Comparison of ENCODE assay signal across 34 mouse cellular contexts in genomic region chr5:135359772-135360171, GRCm38 (mm10). TPM values are rescaled to one million over a fixed set of nuclear protein-coding genes. Genes with fewer than 3 reads are reported as not detected.
DNase-seq lines count a peak whose midpoint lies in the region; ATAC-seq and TF ChIP-seq lines count a peak whose summit lies in the region.
"Had no signal": no experiment of that assay in that cellular context is flagged by ENCODE, and none has a peak within 500 bp of the region (broad histone marks: within the 10 kb centered on the region; RNA-seq: fewer than 3 reads in every experiment).

No protein-coding gene starts in this region.

- no peak overlapping the region for H3K4me3 ChIP-seq in liver, adult 2 months (ENCODE audit: insufficient read depth, low read depth, low read length)
- H3K4me3 ChIP-seq: embryonic facial prominence, embryonic 10.5 days; forebrain, embryonic 10.5 days; hindbrain, embryonic 10.5 days; intestine, embryonic 15.5 days; kidney, embryonic 15.5 days; left cerebral cortex, adult 2 months; liver, embryonic 15.5 days; midbrain, embryonic 15.5 days had no signal

- H3K27me3 ChIP-seq in liver, adult 2 months (ENCODE audit: control insufficient read depth, insufficient read depth, low read length): no peaks in the 10 kb centered on the region
- H3K27me3 ChIP-seq: intestine, embryonic 15.5 days; midbrain, embryonic 15.5 days had no signal

- no peak overlapping the region for H3K9ac ChIP-seq in liver, adult 2 months (ENCODE audit: low read depth, low read length)
- H3K9ac ChIP-seq: intestine, embryonic 15.5 days; kidney, embryonic 15.5 days; liver, embryonic 15.5 days; midbrain, embryonic 15.5 days had no signal

- peaks cover 5% of the 10 kb centered on the region for H3K4me1 ChIP-seq in liver, adult 2 months (ENCODE audit: control insufficient read depth, insufficient read depth, low read length)
- H3K4me1 ChIP-seq: forebrain, embryonic 10.5 days; intestine, embryonic 15.5 days; kidney, embryonic 15.5 days; liver, embryonic 15.5 days; midbrain, embryonic 15.5 days had no signal

- intact Hi-C loops in heart, postnatal 36 days (cut with DNase I): no loop called here

- no peaks in the 10 kb centered on the region for H3K36me3 ChIP-seq in liver, adult 2 months (ENCODE audit: control insufficient read depth, insufficient read depth, low read length)
- H3K36me3 ChIP-seq: embryonic facial prominence, embryonic 10.5 days; forebrain, embryonic 10.5 days; hindbrain, embryonic 10.5 days; intestine, embryonic 15.5 days; kidney, embryonic 15.5 days; liver, embryonic 15.5 days; midbrain, embryonic 15.5 days had no signal

- no peak for ATAC-seq in monocyte, adult 5-6 weeks (replicated peaks; ENCODE audit: insufficient number of reproducible peaks, low FRiP score, low TSS enrichment, poor library complexity, severe bottlenecking)
- ATAC-seq: CD4-positive, CD25-positive, alpha-beta regulatory T cell, adult 4 months; forebrain, embryonic 16.5 days; hindbrain, embryonic 16.5 days; intestine, embryonic 15.5 days; midbrain, embryonic 15.5 days had no signal

- no peak overlapping the region for H3K27ac ChIP-seq in liver, adult 2 months (replicated peaks; ENCODE audit: insufficient read depth, low read depth, low read length)
- H3K27ac ChIP-seq: embryonic facial prominence, embryonic 10.5 days; forebrain, embryonic 10.5 days; hindbrain, embryonic 10.5 days; intestine, embryonic 15.5 days; kidney, embryonic 15.5 days; left cerebral cortex, adult 2 months; liver, embryonic 15.5 days; midbrain, embryonic 15.5 days had no signal

- TF ChIP-seq CTCF in liver, adult 2 months (IDR thresholded peaks at IDR 0.05; ENCODE audit: low read depth, low read length): no peak

- no peak for TF ChIP-seq POLR2A in liver, adult 2 months (IDR thresholded peaks at IDR 0.05; ENCODE audit: extremely low read depth, insufficient read depth, low read length)

- peak; percentile 61 for DNase-seq in adrenal gland, postnatal 10 days
- DNase-seq in adrenal gland, postnatal 4 days (ENCODE audit: low spot score in 2 of 2): no peak
- peak; percentile 98 for DNase-seq in liver, adult 2 months (ENCODE audit: extremely low read depth, low read depth, low spot score)
- DNase-seq in liver: no peak
- DNase-seq in heart, adult 8-10 months (ENCODE audit: low spot score): peak; percentile 73
- peak; percentile 27 to 42 for DNase-seq in heart, postnatal 36 days
- no peak for DNase-seq in cerebellum, postnatal 14 days
- DNase-seq: cerebellum, adult 11 months; cerebellum, adult 9-11 months; gastrocnemius, postnatal 10 days; kidney, postnatal 4 days; layer of hippocampus, adult 9-11 months; lung, postnatal 4 days had no signal

- 46% methylated on average over 2 of the region's 2 CpGs for WGBS in liver, adult 2 months

- H3K79me2 ChIP-seq in liver, adult 2 months (ENCODE audit: control insufficient read depth, insufficient read depth, low read length): no peaks in the 10 kb centered on the region

RNA-seq across cellular contexts. Expression of gene Trim50, which starts 6.7 kb away (rescaled TPM):
- not detected for total RNA-seq in adrenal gland, postnatal 10 days (2021)
- under 1 TPM in 1 of 2 experiments, not detected in 1; 0.20 TPM for total RNA-seq in adrenal gland, postnatal 4 days (2021)
- total RNA-seq in liver, adult 2 months (2014; rRNA removed): not detected in 2 replicates
- polyA plus RNA-seq in liver, adult 2 months (2012; rRNA removed): not detected in 2 replicates
- under 1 TPM in 1 of 4 experiments, not detected in 3; 0.28 TPM for total RNA-seq in heart, adult 8-10 months (2022)
- not detected for total RNA-seq in heart, postnatal 36 days (2021)
- total RNA-seq in monocyte, adult 5-6 weeks (2017): not detected in 3 replicates
- total RNA-seq: gastrocnemius, postnatal 10 days; granulocyte monocyte progenitor cell, adult 5-6 weeks; left cerebral cortex, adult 2 months; left cerebral cortex, postnatal 36 days; megakaryocyte-erythroid progenitor cell, adult 5-6 weeks had no signal
- polyA plus RNA-seq: CD4-positive, CD25-positive, alpha-beta regulatory T cell, adult 4 months; cortical plate, adult 2 months; embryonic facial prominence, embryonic 10.5 days; forebrain, embryonic 10.5 days; forebrain, embryonic 16.5 days; hindbrain, embryonic 16.5 days; kidney, embryonic 15.5 days; limb, embryonic 14.5 days; liver, embryonic 15.5 days; lung, embryonic 16.5 days; midbrain, embryonic 15.5 days; neural tube, embryonic 14.5 days; small intestine, adult 2 months; urinary bladder, adult 2 months had no signal

RNA-seq across cellular contexts. Expression of gene Fkbp6, which starts 9.9 kb away (rescaled TPM):
- under 1 TPM in 1 of 2 experiments, not detected in 1; 0.27 TPM for total RNA-seq in adrenal gland, postnatal 10 days (2021)
- under 1 TPM; 0.23 to 0.48 TPM for total RNA-seq in adrenal gland, postnatal 4 days (2021)
- not detected in 2 replicates for total RNA-seq in liver, adult 2 months (2014; rRNA removed)
- not detected in 2 replicates for polyA plus RNA-seq in liver, adult 2 months (2012; rRNA removed)
- under 1 TPM in 3 of 4 experiments, not detected in 1; 0.24 to 0.94 (median 0.90) TPM for total RNA-seq in heart, adult 8-10 months (2022)
- total RNA-seq in heart, postnatal 36 days (2021): under 1 TPM in 1 of 2 experiments, not detected in 1; 0.61 TPM
- total RNA-seq in monocyte, adult 5-6 weeks (2017): not detected in 3 replicates
- total RNA-seq: gastrocnemius, postnatal 10 days; left cerebral cortex, postnatal 36 days had no signal
- polyA plus RNA-seq: CD4-positive, CD25-positive, alpha-beta regulatory T cell, adult 4 months; embryonic facial prominence, embryonic 10.5 days; forebrain, embryonic 16.5 days; kidney, embryonic 15.5 days; lung, embryonic 16.5 days; midbrain, embryonic 15.5 days; neural tube, embryonic 14.5 days; small intestine, adult 2 months; urinary bladder, adult 2 months had no signal

RNA-seq across cellular contexts. Expression of gene Nsun5, which starts 10.0 kb away (rescaled TPM):
- 10 to 100 TPM; 17.9 to 22.6 TPM for total RNA-seq in adrenal gland, postnatal 10 days (2021)
- total RNA-seq in adrenal gland, postnatal 4 days (2021): 10 to 100 TPM; 23.9 to 24.9 TPM
- 7.7 and 10.7 TPM in 2 replicates for total RNA-seq in liver, adult 2 months (2014; rRNA removed)
- 16.4 and 23.7 TPM in 2 replicates for polyA plus RNA-seq in liver, adult 2 months (2012; rRNA removed)
- 10 to 100 TPM; 11.4 to 15.1 (median 13.3) TPM for total RNA-seq in heart, adult 8-10 months (2022)
- 10 to 100 TPM; 13.0 to 17.8 TPM for total RNA-seq in heart, postnatal 36 days (2021)
- 6.6 to 14.9 TPM (median 14.8 TPM) in 3 replicates for total RNA-seq in monocyte, adult 5-6 weeks (2017)

RNA-seq across cellular contexts. Expression of gene Pom121, which starts 34.6 kb away (rescaled TPM):
- 10 to 100 TPM; 25.9 to 26.7 TPM for total RNA-seq in adrenal gland, postnatal 10 days (2021)
- total RNA-seq in adrenal gland, postnatal 4 days (2021): 10 to 100 TPM; 35.9 to 40.7 TPM
- 0.92 and 2.0 TPM in 2 replicates for total RNA-seq in liver, adult 2 months (2014; rRNA removed)
- 5.7 and 6.0 TPM in 2 replicates for polyA plus RNA-seq in liver, adult 2 months (2012; rRNA removed)
- 10 to 100 TPM in 3 of 4 experiments, 1 to 10 TPM in 1; 9.4 to 11.7 (median 10.8) TPM for total RNA-seq in heart, adult 8-10 months (2022)
- total RNA-seq in heart, postnatal 36 days (2021): 10 to 100 TPM; 11.7 to 11.9 TPM
- 4.1 to 8.7 TPM (median 4.4 TPM) in 3 replicates for total RNA-seq in monocyte, adult 5-6 weeks (2017)

Comparison
In these comparisons a context has a peak if more than half of its experiments do, and no peak if none do; other contexts are left out.
1. DNase-seq: peak in adrenal gland, postnatal 10 days (single experiment), liver, adult 2 months (single experiment), heart, adult 8-10 months (single experiment) and heart, postnatal 36 days (2 of 2); none in adrenal gland, postnatal 4 days (0 of 2), liver (single experiment) and cerebellum, postnatal 14 days (0 of 2).